Mouse (Mus musculus): ENCODE data around the gene Gpr137c. TPM values are rescaled to one million over a fixed set of nuclear protein-coding genes. Genes with fewer than 3 reads are reported as not detected.

The Gpr137c gene
- polyA plus RNA-seq, 1 experiment, result 28.2 TPM

- peak; percentile 39 for DNase-seq (ENCODE audit: low read depth)
- TF ChIP-seq CTCF (IDR thresholded peaks at IDR 0.05; ENCODE audit: borderline replicate concordance, extremely low read depth, insufficient read depth, insufficient read length) (peak; percentile 19; the same call in 1 of the 2 replicates), POLR2A (IDR thresholded peaks at IDR 0.05; ENCODE audit: borderline replicate concordance, extremely low read depth, insufficient read depth, insufficient read length, poor library complexity, severe bottlenecking) (no peak)
Measured at GRCm38 (mm10) chr14:45304389-45304788, 84.9 kb downstream of the Gpr137c start.

GRCm38 (mm10) chr14:45305852-45306251 is 86.3 kb downstream of the Gpr137c start:
- DNase-seq (ENCODE audit: low read depth), result no peak
- TF ChIP-seq POLR2A (IDR thresholded peaks at IDR 0.05; ENCODE audit: borderline replicate concordance, extremely low read depth, insufficient read depth, insufficient read length, poor library complexity, severe bottlenecking), result no peak
- TF ChIP-seq CTCF (IDR thresholded peaks at IDR 0.05; ENCODE audit: borderline replicate concordance, extremely low read depth, insufficient read depth, insufficient read length), result no peak

- no peak for DNase-seq (ENCODE audit: low read depth)
Measured at GRCm38 (mm10) chr14:45307630-45308328, 88.3 kb downstream of the Gpr137c start.

GRCm38 (mm10) chr14:45309646-45310045 is 90.1 kb downstream of the Gpr137c start:
- TF ChIP-seq POLR2A (IDR thresholded peaks at IDR 0.05; ENCODE audit: borderline replicate concordance, extremely low read depth, insufficient read depth, insufficient read length, poor library complexity, severe bottlenecking) (no peak), CTCF (IDR thresholded peaks at IDR 0.05; ENCODE audit: borderline replicate concordance, extremely low read depth, insufficient read depth, insufficient read length) (no peak)
- DNase-seq (ENCODE audit: low read depth), result no peak

More at GRCm38 (mm10) chr14:45307630-45308328, 88.3 kb downstream of the Gpr137c start:
- no peak for TF ChIP-seq CTCF (IDR thresholded peaks at IDR 0.05; ENCODE audit: borderline replicate concordance, extremely low read depth, insufficient read depth, insufficient read length)
- TF ChIP-seq POLR2A (IDR thresholded peaks at IDR 0.05; ENCODE audit: borderline replicate concordance, extremely low read depth, insufficient read depth, insufficient read length, poor library complexity, severe bottlenecking), result no peak

- TF ChIP-seq CTCF (IDR thresholded peaks at IDR 0.05; ENCODE audit: borderline replicate concordance, extremely low read depth, insufficient read depth, insufficient read length), result no peak
- no peak for TF ChIP-seq POLR2A (IDR thresholded peaks at IDR 0.05; ENCODE audit: borderline replicate concordance, extremely low read depth, insufficient read depth, insufficient read length, poor library complexity, severe bottlenecking)
- no peak for DNase-seq (ENCODE audit: low read depth)
Measured at GRCm38 (mm10) chr14:45310101-45310500, 90.6 kb downstream of the Gpr137c start.

DNA sequence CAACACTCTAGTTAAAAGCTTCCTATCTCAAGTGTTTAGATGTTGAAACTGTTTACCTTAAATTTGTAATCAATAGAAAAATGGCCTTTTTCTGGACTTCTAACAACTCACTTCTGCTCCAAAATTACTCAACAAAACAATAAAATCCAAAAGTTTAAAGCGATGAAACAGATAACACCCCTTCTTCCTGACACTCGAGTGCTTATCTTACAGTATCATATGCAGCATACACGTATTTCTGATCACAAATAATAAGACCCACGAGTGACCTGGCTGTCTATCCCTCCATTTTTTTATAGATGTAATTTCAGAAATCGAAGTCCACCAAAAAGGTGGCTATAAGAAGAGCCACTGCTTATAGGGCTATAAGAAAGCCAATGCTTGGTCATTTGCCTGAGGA is 97.4 kb downstream of the Gpr137c start:
- no peak for DNase-seq (ENCODE audit: low read depth)
- TF ChIP-seq CTCF (IDR thresholded peaks at IDR 0.05; ENCODE audit: borderline replicate concordance, extremely low read depth, insufficient read depth, insufficient read length), result no peak
- TF ChIP-seq POLR2A (IDR thresholded peaks at IDR 0.05; ENCODE audit: borderline replicate concordance, extremely low read depth, insufficient read depth, insufficient read length, poor library complexity, severe bottlenecking), result no peak

GRCm38 (mm10) chr14:45317921-45318411 is 98.4 kb downstream of the Gpr137c start:
- peak; percentile 47 for DNase-seq (ENCODE audit: low read depth)

DNA sequence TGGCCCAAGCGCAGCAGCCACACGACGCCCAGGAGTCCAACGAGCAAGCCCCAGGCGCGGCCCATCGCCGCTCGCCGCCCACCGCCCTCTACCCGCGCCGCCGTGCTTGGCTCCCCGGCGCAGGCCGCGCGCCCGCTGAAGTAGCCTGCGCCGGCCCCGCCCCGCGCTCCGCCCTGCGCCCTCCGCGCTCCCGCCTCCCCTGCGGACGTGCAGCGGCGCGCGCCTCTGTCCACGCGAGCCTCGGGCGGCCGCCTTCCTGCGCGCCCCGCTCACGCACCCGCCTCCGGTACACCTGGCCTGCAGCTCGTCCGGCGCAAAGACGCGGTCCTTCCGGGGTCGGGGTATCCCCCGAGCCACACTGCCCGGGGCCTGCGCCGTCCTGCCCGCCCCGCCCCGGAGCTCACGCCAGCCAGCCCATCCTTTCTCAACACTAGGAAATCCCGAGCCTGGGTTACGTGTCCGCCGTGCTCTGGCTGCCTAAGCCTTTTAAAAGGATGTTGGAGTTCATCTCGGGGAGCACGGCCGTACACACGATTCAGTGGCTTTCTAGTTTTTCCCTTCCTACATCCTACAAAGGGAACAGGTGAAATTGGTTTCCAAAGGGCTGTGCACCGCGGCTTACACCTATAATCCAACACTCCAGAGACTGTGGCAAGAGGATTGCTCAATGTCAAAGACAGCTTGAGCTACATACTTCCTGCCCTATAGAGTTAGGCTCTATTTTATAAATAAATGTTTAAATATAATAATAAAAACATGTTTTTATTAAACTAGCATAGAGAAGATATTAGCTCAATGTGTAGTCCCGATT is 99.1 kb downstream of the Gpr137c start, which contains the start of gene Ero1l:
Gene Ero1l, minus strand, starts transcription at position 346 of the 811 bp plus-strand sequence.
- TF ChIP-seq POLR2A (IDR thresholded peaks at IDR 0.05; ENCODE audit: borderline replicate concordance, extremely low read depth, insufficient read depth, insufficient read length, poor library complexity, severe bottlenecking), result peak; percentile 96
- TF ChIP-seq CTCF (IDR thresholded peaks at IDR 0.05; ENCODE audit: borderline replicate concordance, extremely low read depth, insufficient read depth, insufficient read length), result no peak
- peak; percentile 93 for DNase-seq (ENCODE audit: low read depth)

More at GRCm38 (mm10) chr14:45317921-45318411, 98.4 kb downstream of the Gpr137c start:
- no peak for TF ChIP-seq POLR2A (IDR thresholded peaks at IDR 0.05; ENCODE audit: borderline replicate concordance, extremely low read depth, insufficient read depth, insufficient read length, poor library complexity, severe bottlenecking)
- TF ChIP-seq CTCF (IDR thresholded peaks at IDR 0.05; ENCODE audit: borderline replicate concordance, extremely low read depth, insufficient read depth, insufficient read length), result no peak

- TF ChIP-seq POLR2A (IDR thresholded peaks at IDR 0.05; ENCODE audit: borderline replicate concordance, extremely low read depth, insufficient read depth, insufficient read length, poor library complexity, severe bottlenecking) (no peak), CTCF (IDR thresholded peaks at IDR 0.05; ENCODE audit: borderline replicate concordance, extremely low read depth, insufficient read depth, insufficient read length) (no peak)
- peak; percentile 15 for DNase-seq (ENCODE audit: low read depth)
Measured at GRCm38 (mm10) chr14:45319237-45319610, 99.7 kb downstream of the Gpr137c start.

DNA sequence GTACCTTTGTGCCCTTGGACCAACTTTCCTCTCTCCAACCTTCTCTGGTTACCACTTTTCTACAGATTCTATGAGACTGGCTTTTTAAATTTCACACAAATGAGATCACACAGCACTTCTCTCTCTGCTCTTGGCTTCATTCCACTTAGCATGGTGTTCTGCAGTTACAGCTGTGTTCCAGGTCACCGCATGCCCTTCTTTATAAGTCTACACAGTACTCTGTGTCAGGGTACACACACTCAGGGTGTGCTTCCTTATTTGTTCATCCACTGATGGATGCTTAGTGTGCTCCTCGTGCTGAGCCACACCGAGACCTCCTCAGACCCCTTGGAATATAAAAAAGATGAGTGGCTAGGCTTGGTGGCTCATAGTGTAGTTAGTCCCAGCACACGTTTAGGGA is 100.6 kb downstream of the Gpr137c start:
- TF ChIP-seq POLR2A (IDR thresholded peaks at IDR 0.05; ENCODE audit: borderline replicate concordance, extremely low read depth, insufficient read depth, insufficient read length, poor library complexity, severe bottlenecking) (no peak), CTCF (IDR thresholded peaks at IDR 0.05; ENCODE audit: borderline replicate concordance, extremely low read depth, insufficient read depth, insufficient read length) (no peak)
- no peak for DNase-seq (ENCODE audit: low read depth)

- TF ChIP-seq CTCF (IDR thresholded peaks at IDR 0.05; ENCODE audit: borderline replicate concordance, extremely low read depth, insufficient read depth, insufficient read length) (no peak), POLR2A (IDR thresholded peaks at IDR 0.05; ENCODE audit: borderline replicate concordance, extremely low read depth, insufficient read depth, insufficient read length, poor library complexity, severe bottlenecking) (no peak)
- DNase-seq (ENCODE audit: low read depth), result no peak
Measured at GRCm38 (mm10) chr14:45321067-45321466, 101.5 kb downstream of the Gpr137c start.
